Mouse (Mus musculus) heart, adult 2 months (tissue): Measurements from ENCODE around the gene Fev. TPM values are rescaled to one million over a fixed set of nuclear protein-coding genes. Genes with fewer than 3 reads are reported as not detected.

Experiments used
- DNase-seq, 2 experiments: peaks; one replicate each; pipeline ENCODE4 v3.0.0; 2021
- H3K27ac ChIP-seq: fragments of 200-600 bp; 2 replicates; pipeline ENCODE4 v1.8.1; 2022
- H3K27me3 ChIP-seq: fragments of 200-500 bp; 2 replicates; pipeline ENCODE4 v1.6.1; 2012; ENCODE audit warnings: mild to moderate bottlenecking, low read length, inconsistent platforms, mixed read lengths; ENCODE audit not compliant: control insufficient read depth, insufficient read depth
- H3K36me3 ChIP-seq: fragments of 200-500 bp; 2 replicates; pipeline ENCODE4 v1.6.1; 2012; ENCODE audit warnings: low read length, inconsistent platforms; ENCODE audit not compliant: control insufficient read depth, insufficient read depth
- H3K4me1 ChIP-seq: fragments of 200-500 bp; 2 replicates; pipeline ENCODE4 v1.6.1; 2011; ENCODE audit warnings: low read length; ENCODE audit not compliant: control insufficient read depth, insufficient read depth
- H3K4me3 ChIP-seq: fragments of 200-600 bp; 2 replicates; pipeline ENCODE4 v1.8.1; 2022
- H3K79me2 ChIP-seq: fragments of 200-500 bp; replicated peaks from 2 replicates; pipeline ENCODE4 v1.6.1; 2012; ENCODE audit warnings: mild to moderate bottlenecking, inconsistent platforms, low read length, moderate library complexity, mixed read lengths; ENCODE audit not compliant: control insufficient read depth, insufficient read depth
- H3K9ac ChIP-seq: fragments of 200-500 bp; 2 replicates; pipeline ENCODE4 v1.6.1; 2012; ENCODE audit warnings: low read depth, mild to moderate bottlenecking, control low read depth, inconsistent platforms, low read length, mixed read lengths
- CTCF ChIP-seq: fragments of 200-600 bp; IDR thresholded peaks from 2 replicates; pipeline ENCODE4 v1.8.1; 2022; ENCODE audit warnings: antibody characterized with exemption, mild to moderate bottlenecking, moderate library complexity
- EP300 ChIP-seq: fragments of 200-500 bp; IDR thresholded peaks from 2 replicates; pipeline ENCODE4 v1.6.1; 2011; ENCODE audit warnings: low read depth, low read length, control low read depth; ENCODE audit not compliant: insufficient read depth
- POLR2A ChIP-seq: fragments of 200-500 bp; IDR thresholded peaks from 2 replicates; pipeline ENCODE4 v1.6.1; 2011; ENCODE audit warnings: mild to moderate bottlenecking, low read depth, low read length, control low read depth; ENCODE audit not compliant: insufficient read depth
- whole genome bisulfite sequencing: fragments of 180-500 bp; shearing (Covaris S2); methylation state at CpG from one replicate; pipeline ENCODE4 v1.1.7; 2018; 5-methylcytosine and 5-hydroxymethylcytosine counted together
- intact Hi-C: fragments of 180-260 bp; cut with DNase I; formaldehyde crosslinking; loops from one replicate; pipeline ENCODE4 v1.15.1; 2025
- polyA plus RNA-seq: library from polyadenylated mRNA; depleted of rRNA; stranded (reverse); fragments of >200 nt; gene quantifications from 2 replicates; pipeline ENCODE4 v1.2.3, GENCODE M21; 2012
- total RNA-seq, 2 experiments: library from RNA; stranded (reverse); gene quantifications; 2 replicates each; pipeline ENCODE4 v1.2.3; 2021

The Fev gene
- total and polyA plus RNA-seq, 3 experiments, result 0.10 TPM; not detected in 2

DNA sequence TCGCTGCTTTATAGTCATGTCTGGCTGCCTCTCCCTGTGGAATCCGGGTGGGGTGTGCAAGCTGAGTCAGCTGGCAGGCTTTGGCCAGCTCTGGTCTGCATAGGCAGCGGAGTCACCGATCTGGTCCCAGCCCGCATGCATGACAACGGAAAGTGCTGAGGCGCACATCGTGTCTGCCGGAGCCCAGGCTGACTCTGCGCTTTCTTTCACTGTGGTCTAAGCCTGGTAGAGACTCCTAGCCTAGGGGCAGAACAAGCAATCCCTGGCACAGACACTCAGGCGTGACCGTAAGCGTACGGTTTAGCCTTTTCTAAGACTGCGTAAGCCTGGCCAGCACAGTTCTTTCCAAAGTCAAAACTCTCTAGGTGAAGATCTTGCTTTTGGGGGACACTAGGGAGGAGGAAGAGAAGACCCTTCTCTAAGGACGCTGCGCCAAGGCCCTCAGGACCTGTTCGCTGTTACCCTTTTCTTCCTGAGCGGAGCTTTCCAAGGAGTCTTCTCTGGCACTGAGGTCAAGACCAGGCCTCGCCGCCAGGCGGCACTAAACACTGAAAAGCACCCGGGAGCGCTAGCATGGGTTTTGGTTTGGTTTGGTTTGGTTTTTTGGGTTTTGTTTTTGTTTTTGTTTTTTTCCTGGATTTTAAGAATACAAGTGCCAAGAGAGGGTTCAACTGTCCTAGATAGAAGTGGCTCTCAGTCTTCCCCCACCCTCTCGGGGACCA lies 8.1 kb upstream of the Fev start, which contains the start of gene Cryba2:
TSS of gene Cryba2 (minus strand) at position 10 of the 722 bp plus-strand sequence.
- H3K27me3 ChIP-seq, result peaks cover 2% of the 10 kb centered on the region
- TF ChIP-seq POLR2A (no peak), EP300 (no peak), CTCF (peak; percentile 71)
- H3K4me3 ChIP-seq, result no peak within 1 kb of the TSS

DNA sequence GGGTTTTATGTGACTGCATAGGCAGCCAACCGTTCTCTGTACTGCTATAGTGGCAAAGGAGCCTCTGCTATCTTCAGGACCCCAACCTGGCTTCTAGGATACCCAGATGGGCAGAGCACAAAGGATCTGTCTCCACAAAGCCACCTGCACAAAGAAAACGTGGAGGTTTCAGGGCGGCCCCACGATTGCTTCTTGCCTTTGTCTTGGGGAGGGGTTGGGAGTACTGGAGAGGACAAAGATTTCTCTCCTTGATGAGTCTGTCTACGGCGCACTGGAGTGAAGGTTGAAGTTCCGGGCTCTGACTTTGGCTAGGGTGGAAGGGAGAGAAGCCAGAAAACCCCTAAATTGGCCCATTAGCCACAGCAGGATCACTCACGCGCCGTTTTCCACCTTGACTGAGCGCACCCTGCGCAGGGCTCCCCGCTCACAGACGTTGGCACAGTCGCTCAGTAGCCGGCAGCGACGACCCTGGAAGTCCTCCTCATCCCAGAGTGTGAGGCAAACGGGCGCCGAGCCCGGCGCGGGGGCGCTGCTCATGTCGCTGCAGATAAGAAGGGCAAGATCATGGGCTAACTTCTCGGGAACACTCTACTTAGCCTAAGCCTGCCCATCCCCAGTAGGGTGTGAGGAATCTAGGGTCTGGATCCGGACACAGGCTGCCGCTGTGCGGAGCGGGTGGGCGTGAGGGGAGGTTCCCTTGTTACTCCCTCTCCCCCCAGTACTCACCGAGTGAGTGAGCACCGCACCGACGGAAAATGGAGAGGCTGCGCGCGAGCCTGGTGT lies 7.3 kb upstream of the Fev start:
- TF ChIP-seq EP300 (no peak), CTCF (no peak), POLR2A (no peak)
- no peak overlapping the region for H3K27ac ChIP-seq
- no peak overlapping the region for H3K4me3 ChIP-seq
- WGBS, result 3% methylated on average over 39 of the region's 39 CpGs
- H3K27me3 ChIP-seq, result peaks cover 2% of the 10 kb centered on the region; the same call in 1 of the 2 replicates
- H3K4me1 ChIP-seq, result no peaks in the 10 kb centered on the region
- intact Hi-C loops, result no loop called here
- DNase-seq, result no peak
- H3K79me2 ChIP-seq, result no peaks in the 10 kb centered on the region
- no peak overlapping the region for H3K9ac ChIP-seq
- H3K36me3 ChIP-seq, result no peaks in the 10 kb centered on the region

More for the DNA sequence above, 8.1 kb upstream of the Fev start, which contains the start of gene Cryba2:
- no peaks in the 10 kb centered on the region for H3K4me1 ChIP-seq
- 5% methylated on average over 25 of the region's 25 CpGs for WGBS
- H3K27ac ChIP-seq, result no peak within 1 kb of the TSS
- no peak within 1 kb of the TSS for H3K9ac ChIP-seq
- no peaks in the 10 kb centered on the region for H3K36me3 ChIP-seq
- no peak for DNase-seq
- H3K79me2 ChIP-seq, result no peaks in the 10 kb centered on the region
- intact Hi-C loops, result no loop called here

DNA sequence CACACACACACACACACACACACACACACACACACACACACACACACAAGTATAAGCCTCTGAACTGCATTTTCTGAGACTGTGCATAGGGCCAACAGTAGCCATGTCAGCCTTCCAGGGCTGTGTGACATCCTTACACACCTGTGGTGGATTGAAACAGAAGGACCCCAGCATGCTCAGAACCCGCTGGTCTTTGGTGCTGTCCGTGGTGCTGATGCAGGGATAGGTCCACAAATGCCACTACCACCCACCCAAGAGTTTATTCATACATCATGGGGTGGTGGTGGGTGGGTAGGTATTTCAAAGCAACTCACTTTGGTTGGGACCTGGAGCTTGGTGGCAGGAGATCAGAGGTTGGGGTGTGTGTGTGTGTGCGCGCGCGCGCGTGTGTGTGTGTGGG lies 6.3 kb upstream of the Fev start:
- Histone ChIP-seq H3K4me1 (no peaks in the 10 kb centered on the region), H3K27me3 (peaks cover 4% of the 10 kb centered on the region; the same call in 1 of the 2 replicates), H3K9ac (no peak overlapping the region), H3K36me3 (no peaks in the 10 kb centered on the region), H3K79me2 (no peaks in the 10 kb centered on the region), H3K4me3 (no peak overlapping the region), H3K27ac (no peak overlapping the region)
- no peak for DNase-seq
- WGBS, result 0% methylated on average over 8 of the region's 8 CpGs
- TF ChIP-seq EP300 (no peak), CTCF (no peak)
- intact Hi-C loops, result no loop called here

DNA sequence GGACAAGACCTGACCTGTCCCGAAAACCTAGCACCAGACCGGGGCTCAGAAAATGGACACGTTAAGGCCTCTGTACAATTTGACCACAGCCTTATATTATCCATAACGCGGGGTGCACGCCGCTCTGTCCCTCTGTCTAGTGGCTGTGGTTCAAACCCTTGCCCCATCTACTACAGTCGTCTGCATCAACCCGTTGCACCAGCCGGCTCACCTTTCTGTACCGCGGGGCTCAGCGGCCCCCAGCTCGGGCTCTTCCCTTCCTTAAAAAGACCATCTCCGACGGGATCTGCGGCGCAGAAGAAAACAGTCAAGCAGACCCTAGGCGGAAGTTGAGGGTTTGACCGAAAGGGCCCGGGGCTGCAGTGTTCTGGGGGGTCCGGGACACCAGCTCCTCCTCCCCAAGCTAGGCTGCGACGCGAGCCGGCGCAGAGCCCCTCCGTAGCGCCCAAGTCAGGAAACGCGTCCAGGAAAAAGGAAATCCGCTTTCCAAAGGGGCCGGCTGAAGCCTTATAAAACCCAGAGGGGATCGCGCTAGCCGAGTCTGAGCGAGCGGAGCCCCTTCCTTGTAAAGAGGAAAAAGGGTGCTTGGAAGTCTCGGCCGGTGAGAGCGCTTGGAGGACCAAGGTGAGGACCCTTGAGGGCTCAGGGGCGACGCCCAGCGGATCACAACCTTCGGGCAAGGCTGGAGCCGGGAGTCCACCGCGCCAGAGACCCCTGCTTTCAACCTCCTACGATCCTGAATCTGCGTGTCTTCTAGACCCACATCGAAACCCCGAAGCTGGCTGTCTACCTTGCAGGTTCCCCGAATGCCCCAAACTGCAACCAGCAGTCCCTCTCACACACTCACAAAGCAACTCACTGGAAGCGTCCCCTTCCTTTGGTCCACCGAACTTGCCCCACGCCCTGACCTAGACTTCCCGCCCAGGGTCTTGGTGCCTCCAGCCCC lies 750 bp downstream of the Fev start:
- Histone ChIP-seq H3K27ac (no peak overlapping the region), H3K4me1 (no peaks in the 10 kb centered on the region; the same call in 1 of the 2 replicates), H3K27me3 (peaks cover 28% of the 10 kb centered on the region), H3K4me3 (peak overlapping the region; percentile 27), H3K36me3 (no peaks in the 10 kb centered on the region), H3K79me2 (no peaks in the 10 kb centered on the region), H3K9ac (no peak overlapping the region)
- 2% methylated on average over 57 of the region's 57 CpGs for whole genome bisulfite sequencing
- TF ChIP-seq POLR2A (no peak), CTCF (no peak), EP300 (no peak)
- intact Hi-C loops, result no loop called here
- DNase-seq, result no peak

DNA sequence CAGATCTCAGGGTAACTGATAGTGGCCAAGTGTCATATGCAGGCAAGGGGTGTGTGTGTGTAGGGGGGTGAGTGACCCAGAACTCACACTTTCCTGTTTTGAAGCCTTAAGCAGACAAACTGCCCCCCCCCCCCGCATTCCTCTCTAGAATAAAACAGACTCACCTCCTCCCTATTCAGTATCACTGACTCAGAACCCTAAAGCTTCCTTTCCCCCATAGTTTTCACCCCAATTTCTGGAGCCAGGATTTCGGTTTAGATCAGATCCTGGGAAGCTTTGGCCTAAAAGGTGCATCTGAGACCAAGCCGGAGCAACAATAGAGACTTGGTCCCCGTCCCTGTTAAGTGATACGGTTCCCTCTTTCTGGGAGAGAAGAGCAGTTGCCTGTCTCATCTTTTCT lies 1.8 kb downstream of the Fev start:
- Histone ChIP-seq H3K36me3 (no peaks in the 10 kb centered on the region), H3K79me2 (no peaks in the 10 kb centered on the region), H3K27ac (no peak overlapping the region), H3K4me1 (no peaks in the 10 kb centered on the region; the same call in 1 of the 2 replicates), H3K9ac (no peak overlapping the region), H3K4me3 (no peak overlapping the region), H3K27me3 (peaks cover 28% of the 10 kb centered on the region)
- intact Hi-C loops, result no loop called here
- DNase-seq, result no peak
- no peak for TF ChIP-seq EP300
- TF ChIP-seq CTCF, result no peak
- TF ChIP-seq POLR2A, result no peak
- WGBS, result 26% methylated on average over 5 of the region's 5 CpGs
